Mouse (Mus musculus) embryonic facial prominence, embryonic 12.5 days (tissue): ENCODE measurements around the gene Olfr318. TPM values are rescaled to one million over a fixed set of nuclear protein-coding genes. Genes with fewer than 3 reads are reported as not detected.

Experiments
- ATAC-seq: fragments of 200-750 bp; cut with Nextera tagmentation; 2 replicates; pipeline ENCODE4 v1.8.0; 2017; ENCODE audit not compliant: insufficient number of reproducible peaks, insufficient read depth, low FRiP score, low TSS enrichment
- H3K27ac ChIP-seq: fragments of 300-500 bp; sonication (generic); 2 replicates; pipeline ENCODE4 v1.5.1; 2016; ENCODE audit warnings: mild to moderate bottlenecking
- H3K27me3 ChIP-seq: fragments of 300-500 bp; sonication (generic); 2 replicates; pipeline ENCODE4 v1.6.1; 2016; ENCODE audit warnings: mild to moderate bottlenecking, moderate library complexity
- H3K36me3 ChIP-seq: fragments of 300-500 bp; sonication (generic); 2 replicates; pipeline ENCODE4 v1.6.1; 2016; ENCODE audit warnings: mild to moderate bottlenecking
- H3K4me1 ChIP-seq: fragments of 300-500 bp; sonication (generic); 2 replicates; pipeline ENCODE4 v1.6.1; 2016
- H3K4me2 ChIP-seq: fragments of 300-500 bp; sonication (generic); replicated peaks from 2 replicates; pipeline ENCODE4 v1.6.1; 2016; ENCODE audit warnings: mild to moderate bottlenecking, moderate library complexity
- H3K4me3 ChIP-seq: fragments of 300-500 bp; sonication (generic); 2 replicates; pipeline ENCODE4 v1.5.1; 2016; ENCODE audit warnings: mild to moderate bottlenecking
- H3K9ac ChIP-seq: fragments of 300-500 bp; sonication (generic); 2 replicates; pipeline ENCODE4 v1.6.1; 2016; ENCODE audit warnings: mild to moderate bottlenecking, moderate library complexity
- H3K9me3 ChIP-seq: fragments of 300-500 bp; sonication (generic); 2 replicates; pipeline ENCODE4 v1.6.1; 2016; ENCODE audit warnings: mild to moderate bottlenecking, moderate library complexity
- WGBS: fragments of 180-500 bp; shearing (Covaris S2); methylation state at CpG from one replicate; pipeline ENCODE4 v1.1.7; 2016; 5-methylcytosine and 5-hydroxymethylcytosine counted together
- polyA plus RNA-seq: library from polyadenylated mRNA; unstranded; fragments of >200 nt; fragmentation: Nextera tagmentation; extraction: Ambion mirVana; gene quantifications from 2 replicates; pipeline ENCODE4 v1.2.1, GENCODE M21; 2016

Gene Olfr318
- polyA plus RNA-seq, 1 experiment from 2014 or later: not detected

GRCm38 (mm10) chr11:58671825-58672224 is 52.0 kb downstream of the Olfr318 start:
- H3K4me3 ChIP-seq: no peak overlapping the region
- no peaks in the 10 kb centered on the region for H3K9me3 ChIP-seq
- no peak overlapping the region for H3K9ac ChIP-seq
- no peaks in the 10 kb centered on the region for H3K27me3 ChIP-seq
- WGBS: 55% methylated on average over 4 of the region's 4 CpGs
- no peak overlapping the region for H3K4me2 ChIP-seq
- no peaks in the 10 kb centered on the region for H3K36me3 ChIP-seq
- ATAC-seq: no peak
- no peaks in the 10 kb centered on the region for H3K4me1 ChIP-seq
- no peak overlapping the region for H3K27ac ChIP-seq

GRCm38 (mm10) chr11:58669252-58669651 is 54.6 kb downstream of the Olfr318 start:
- Histone ChIP-seq H3K4me2 (no peak overlapping the region), H3K27ac (no peak overlapping the region), H3K36me3 (no peaks in the 10 kb centered on the region), H3K4me1 (no peaks in the 10 kb centered on the region), H3K4me3 (no peak overlapping the region), H3K27me3 (no peaks in the 10 kb centered on the region), H3K9ac (no peak overlapping the region), H3K9me3 (no peaks in the 10 kb centered on the region)
- ATAC-seq: no peak

Other genes with a start within 250 kb of the Olfr318 start
- gene Olfr332, start 231.5 kb downstream of the Olfr318 start, polyA plus RNA-seq: not detected in 2 replicates
- not detected in 2 replicates for gene Olfr331, start 221.4 kb downstream of the Olfr318 start, polyA plus RNA-seq
- gene Olfr330, start 189.2 kb downstream of the Olfr318 start, polyA plus RNA-seq: not detected in 2 replicates
- gene Olfr329-ps, start 177.6 kb downstream of the Olfr318 start, polyA plus RNA-seq: not detected in 2 replicates
- gene Olfr328, start 168.4 kb downstream of the Olfr318 start, polyA plus RNA-seq: 0.08 TPM in 1 of 2 replicates, not detected in the other
- not detected in 2 replicates for gene Olfr224, start 153.5 kb downstream of the Olfr318 start, polyA plus RNA-seq
- not detected in 2 replicates for gene Olfr325, start 146.3 kb downstream of the Olfr318 start, polyA plus RNA-seq
- gene Olfr324, start 128.9 kb downstream of the Olfr318 start, polyA plus RNA-seq: not detected in 2 replicates
- not detected in 2 replicates for gene 2210407C18Rik, start 107.9 kb downstream of the Olfr318 start, polyA plus RNA-seq
- gene Olfr323, start 93.5 kb downstream of the Olfr318 start, polyA plus RNA-seq: not detected in 2 replicates
- gene Trim58, start 83.5 kb downstream of the Olfr318 start, polyA plus RNA-seq: 0.26 and 0.60 TPM in 2 replicates
- not detected in 2 replicates for gene Olfr322, start 65.2 kb downstream of the Olfr318 start, polyA plus RNA-seq
- not detected in 2 replicates for gene Olfr320, start 42.9 kb downstream of the Olfr318 start, polyA plus RNA-seq
- gene Olfr319, start 24.9 kb downstream of the Olfr318 start, polyA plus RNA-seq: not detected in 2 replicates
- not detected in 2 replicates for gene Olfr317, start 15.2 kb upstream of the Olfr318 start, polyA plus RNA-seq
- gene Olfr316, start 28.7 kb upstream of the Olfr318 start, polyA plus RNA-seq: not detected in 2 replicates
- gene Olfr315, start 49.2 kb upstream of the Olfr318 start, polyA plus RNA-seq: not detected in 2 replicates
- not detected in 2 replicates for gene Olfr314, start 58.9 kb upstream of the Olfr318 start, polyA plus RNA-seq
- 0.42 and 0.59 TPM in 2 replicates for gene Fam183b, start 77.9 kb upstream of the Olfr318 start, polyA plus RNA-seq
- not detected in 2 replicates for gene Olfr313, start 91.0 kb upstream of the Olfr318 start, polyA plus RNA-seq
- not detected in 2 replicates for gene Olfr312, start 105.2 kb upstream of the Olfr318 start, polyA plus RNA-seq
- not detected in 2 replicates for gene Olfr311, start 115.2 kb upstream of the Olfr318 start, polyA plus RNA-seq
- 14.2 and 14.4 TPM in 2 replicates for gene Gm12258, start 123.1 kb upstream of the Olfr318 start, polyA plus RNA-seq
- gene 2810021J22Rik, start 143.2 kb upstream of the Olfr318 start, polyA plus RNA-seq: 10.1 and 10.7 TPM in 2 replicates
- gene Zfp39, start 180.2 kb upstream of the Olfr318 start, polyA plus RNA-seq: 5.7 and 6.6 TPM in 2 replicates
- gene Btnl10, start 193.9 kb upstream of the Olfr318 start, polyA plus RNA-seq: not detected in 2 replicates
- 366 and 374 TPM in 2 replicates for gene Rnf187, start 214.9 kb upstream of the Olfr318 start, polyA plus RNA-seq
- 52.7 and 70.4 TPM in 2 replicates for gene Hist3h2ba, start 224.9 kb upstream of the Olfr318 start, polyA plus RNA-seq
- gene Hist3h2a, start 230.7 kb upstream of the Olfr318 start, polyA plus RNA-seq: 36.3 and 40.0 TPM in 2 replicates
- gene Trim17, start 230.7 kb upstream of the Olfr318 start, polyA plus RNA-seq: 0.51 and 0.55 TPM in 2 replicates